In the genomic region with DNA sequence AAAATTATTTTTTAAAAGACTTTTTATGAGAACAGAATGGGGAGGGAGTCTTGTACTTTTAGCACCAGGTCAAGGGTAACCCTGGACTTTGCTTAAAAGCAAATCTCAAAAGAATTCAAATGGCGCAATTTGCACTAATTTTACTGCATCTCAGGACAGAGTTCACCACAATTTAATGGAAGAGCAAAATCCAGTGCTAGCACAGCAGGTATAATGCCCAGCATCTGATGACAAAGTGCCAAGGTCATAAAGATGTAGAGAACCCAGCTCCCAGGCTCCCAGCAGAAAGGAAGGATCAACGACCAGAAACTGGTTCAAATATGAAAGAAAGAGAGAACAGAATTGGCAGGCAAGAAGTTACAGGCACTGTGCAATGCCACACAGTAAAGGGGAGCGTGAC, we compare ENCODE assay signal across 28 mouse cellular contexts. TPM values are rescaled to one million over a fixed set of nuclear protein-coding genes. Genes with fewer than 3 reads are reported as not detected.
DNase-seq lines count a peak whose midpoint lies in the region; ATAC-seq and TF ChIP-seq lines count a peak whose summit lies in the region.
"Had no signal": no experiment of that assay in that cellular context is flagged by ENCODE, and none has a peak within 500 bp of the region (broad histone marks: within the 10 kb centered on the region; RNA-seq: fewer than 3 reads in every experiment).

No protein-coding gene starts in this region.

- no peak overlapping the region for H3K9ac ChIP-seq in heart, embryonic 11.5 days (ENCODE audit: low read depth, low read length)
- H3K9ac ChIP-seq in intestine, embryonic 16.5 days (ENCODE audit: low read depth, low read length), result no peak overlapping the region
- no peak overlapping the region for H3K9ac ChIP-seq in intestine, embryonic 15.5 days
- H3K9ac ChIP-seq: embryonic facial prominence, embryonic 15.5 days; forebrain, embryonic 15.5 days; limb, embryonic 12.5 days; liver, postnatal 0 days; midbrain, embryonic 12.5 days; neural tube, embryonic 15.5 days had no signal

- no peaks in the 10 kb centered on the region for H3K27me3 ChIP-seq in heart, embryonic 11.5 days (ENCODE audit: control insufficient read depth, insufficient read depth, low read length)
- no peaks in the 10 kb centered on the region for H3K27me3 ChIP-seq in intestine, embryonic 16.5 days (replicated peaks; ENCODE audit: control insufficient read depth, insufficient read depth, low read length)
- no peaks in the 10 kb centered on the region for H3K27me3 ChIP-seq in intestine, embryonic 15.5 days (replicated peaks)
- H3K27me3 ChIP-seq: CH12.LX; embryonic facial prominence, embryonic 15.5 days; forebrain, embryonic 15.5 days; limb, embryonic 12.5 days; midbrain, embryonic 12.5 days; neural tube, embryonic 15.5 days; Patski had no signal

- no peak overlapping the region for H3K4me2 ChIP-seq in heart, embryonic 11.5 days
- H3K4me2 ChIP-seq in intestine, embryonic 16.5 days (ENCODE audit: low read depth, low read length), result no peak overlapping the region
- no peak overlapping the region for H3K4me2 ChIP-seq in intestine, embryonic 15.5 days (replicated peaks)
- H3K4me2 ChIP-seq: embryonic facial prominence, embryonic 15.5 days; forebrain, embryonic 15.5 days; limb, embryonic 12.5 days; liver, embryonic 11.5 days; midbrain, embryonic 12.5 days; neural tube, embryonic 15.5 days had no signal

- H3K27ac ChIP-seq in heart, embryonic 11.5 days (ENCODE audit: low read depth, low read length), result peak overlapping the region; percentile 90
- H3K27ac ChIP-seq in intestine, embryonic 16.5 days (ENCODE audit: low read length), result no peak overlapping the region
- no peak overlapping the region for H3K27ac ChIP-seq in intestine, embryonic 15.5 days
- peak overlapping the region; percentile 9; the same call in 1 of the 2 replicates for H3K27ac ChIP-seq in embryonic fibroblast, embryonic 13.5 days (ENCODE audit: insufficient read depth, low read length)
- H3K27ac ChIP-seq: embryonic facial prominence, embryonic 15.5 days; forebrain, embryonic 15.5 days; hindbrain, postnatal 0 days; limb, embryonic 12.5 days; midbrain, embryonic 12.5 days; neural tube, embryonic 15.5 days had no signal

- ATAC-seq in heart, embryonic 11.5 days (replicated peaks; ENCODE audit: insufficient number of reproducible peaks, low FRiP score, low TSS enrichment), result 0 out of 2 replicates have a peak, but pooled peaks have one; percentile 31
- ATAC-seq in intestine, embryonic 16.5 days, result 0 out of 2 replicates have a peak, but pooled peaks have one; percentile 26
- ATAC-seq in intestine, embryonic 15.5 days, result no peak
- ATAC-seq: forebrain, embryonic 15.5 days; hindbrain, postnatal 0 days; liver, postnatal 0 days; Patski had no signal

- no peak overlapping the region for H3K4me3 ChIP-seq in heart, embryonic 11.5 days (ENCODE audit: low read depth, low read length)
- H3K4me3 ChIP-seq in intestine, embryonic 16.5 days (ENCODE audit: low read length), result no peak overlapping the region
- no peak overlapping the region for H3K4me3 ChIP-seq in intestine, embryonic 15.5 days (replicated peaks)
- H3K4me3 ChIP-seq in embryonic fibroblast, embryonic 13.5 days (ENCODE audit: insufficient read depth, low read length), result no peak overlapping the region
- H3K4me3 ChIP-seq: embryonic facial prominence, embryonic 15.5 days; forebrain, embryonic 15.5 days; limb, embryonic 12.5 days; midbrain, embryonic 12.5 days; neural tube, embryonic 15.5 days had no signal

- 71% methylated on average over 3 of the region's 3 CpGs for WGBS in heart, embryonic 11.5 days (ENCODE audit: insufficient replicate concordance)
- WGBS in intestine, embryonic 16.5 days, result 85% methylated on average over 3 of the region's 3 CpGs
- 72% methylated on average over 3 of the region's 3 CpGs for WGBS in intestine, embryonic 15.5 days

- H3K4me1 ChIP-seq in heart, embryonic 11.5 days (ENCODE audit: control insufficient read depth, insufficient read depth, low read length), result peaks cover 18% of the 10 kb centered on the region; the same call in 1 of the 2 replicates
- 0 out of 2 replicates have a peak, but pooled peaks cover 2% of the 10 kb centered on the region for H3K4me1 ChIP-seq in intestine, embryonic 16.5 days (ENCODE audit: control insufficient read depth, insufficient read depth, low read length)
- no peaks in the 10 kb centered on the region for H3K4me1 ChIP-seq in intestine, embryonic 15.5 days (replicated peaks)
- H3K4me1 ChIP-seq in embryonic fibroblast, embryonic 13.5 days (ENCODE audit: control insufficient read depth, insufficient read depth, low read length), result peaks cover 4% of the 10 kb centered on the region; the same call in 1 of the 2 replicates
- H3K4me1 ChIP-seq: embryonic facial prominence, embryonic 15.5 days; forebrain, embryonic 15.5 days; limb, embryonic 12.5 days; midbrain, embryonic 12.5 days; neural tube, embryonic 15.5 days had no signal

- TF ChIP-seq POLR2A in embryonic fibroblast, embryonic 13.5 days (IDR thresholded peaks at IDR 0.05; ENCODE audit: low read depth, low read length), result no peak

- TF ChIP-seq CTCF in embryonic fibroblast, embryonic 13.5 days (IDR thresholded peaks at IDR 0.05; ENCODE audit: borderline replicate concordance, insufficient read depth, low read length), result no peak

- peaks cover 5% of the 10 kb centered on the region; the same call in 1 of the 2 replicates for H3K36me3 ChIP-seq in heart, embryonic 11.5 days (ENCODE audit: control insufficient read depth, insufficient read depth, low read length)
- H3K36me3 ChIP-seq in intestine, embryonic 16.5 days (ENCODE audit: control insufficient read depth, insufficient read depth, low read length), result peaks cover 5% of the 10 kb centered on the region; the same call in 1 of the 2 replicates
- peaks cover 4% of the 10 kb centered on the region; the same call in 1 of the 2 replicates for H3K36me3 ChIP-seq in intestine, embryonic 15.5 days

- DNase-seq in heart, adult 9 months (ENCODE audit: low spot score in 2 of 2), result no peak
- DNase-seq in adipocyte (ENCODE audit: low spot score), result peak; percentile 61
- no peak for DNase-seq in cerebellum, adult 18-20 months
- DNase-seq: adrenal gland, adult 8-10 months; B cell, adult 2 months; cerebellum, adult 9-11 months; gastrocnemius, postnatal 10 days; kidney, postnatal 4 days; liver, postnatal 0 days; lung, postnatal 10 days; right cerebral cortex, adult 18-20 months; right cerebral cortex, postnatal 4 days; thymus, adult 18-20 months; thymus, postnatal 36 days had no signal

- no peaks in the 10 kb centered on the region for H3K9me3 ChIP-seq in heart, embryonic 11.5 days (replicated peaks; ENCODE audit: control insufficient read depth, low read length)
- H3K9me3 ChIP-seq in intestine, embryonic 16.5 days (ENCODE audit: control insufficient read depth, low read length), result no peaks in the 10 kb centered on the region
- H3K9me3 ChIP-seq in intestine, embryonic 15.5 days, result no peaks in the 10 kb centered on the region
- H3K9me3 ChIP-seq: embryonic facial prominence, embryonic 15.5 days; forebrain, embryonic 15.5 days; G1E; limb, embryonic 12.5 days; midbrain, embryonic 12.5 days; neural tube, embryonic 15.5 days had no signal

RNA-seq across cellular contexts. Expression of a gene that starts 43.0 kb away (rescaled TPM):
- 16.9 and 18.7 TPM in 2 replicates for polyA plus RNA-seq in heart, embryonic 11.5 days (2014; fragmentation: Nextera tagmentation; extraction: Ambion mirVana)
- 9.6 and 12.1 TPM in 2 replicates for polyA plus RNA-seq in intestine, embryonic 16.5 days (2015; fragmentation: Nextera tagmentation; extraction: Ambion mirVana)
- 10.0 and 10.7 TPM in 2 replicates for polyA plus RNA-seq in intestine, embryonic 15.5 days (2015; fragmentation: Nextera tagmentation; extraction: Ambion mirVana)
- 28.5 and 31.0 TPM in 2 replicates for polyA plus RNA-seq in embryonic fibroblast, embryonic 13.5 days (2011; ENCODE audit: insufficient read length, low read depth, missing spikeins)

RNA-seq across cellular contexts. Expression of a gene that starts 43.2 kb away (rescaled TPM):
- 31.8 and 32.5 TPM in 2 replicates for polyA plus RNA-seq in heart, embryonic 11.5 days (2014; fragmentation: Nextera tagmentation; extraction: Ambion mirVana)
- polyA plus RNA-seq in intestine, embryonic 16.5 days (2015; fragmentation: Nextera tagmentation; extraction: Ambion mirVana), result 47.1 and 50.4 TPM in 2 replicates
- polyA plus RNA-seq in intestine, embryonic 15.5 days (2015; fragmentation: Nextera tagmentation; extraction: Ambion mirVana), result 50.1 and 51.8 TPM in 2 replicates
- 34.6 and 43.3 TPM in 2 replicates for polyA plus RNA-seq in embryonic fibroblast, embryonic 13.5 days (2011; ENCODE audit: insufficient read length, low read depth, missing spikeins)

RNA-seq across cellular contexts. Expression of a gene that starts 55.1 kb away (rescaled TPM):
- 12.5 and 14.2 TPM in 2 replicates for polyA plus RNA-seq in heart, embryonic 11.5 days (2014; fragmentation: Nextera tagmentation; extraction: Ambion mirVana)
- polyA plus RNA-seq in intestine, embryonic 16.5 days (2015; fragmentation: Nextera tagmentation; extraction: Ambion mirVana), result 4.7 and 5.3 TPM in 2 replicates
- 5.3 and 5.4 TPM in 2 replicates for polyA plus RNA-seq in intestine, embryonic 15.5 days (2015; fragmentation: Nextera tagmentation; extraction: Ambion mirVana)
- polyA plus RNA-seq in embryonic fibroblast, embryonic 13.5 days (2011; ENCODE audit: insufficient read length, low read depth, missing spikeins), result 26.6 and 29.2 TPM in 2 replicates

Comparison
In these comparisons a context has a peak if more than half of its experiments do, and no peak if none do; other contexts are left out.
1. H3K27ac ChIP-seq: peak in heart, embryonic 11.5 days (single experiment) and embryonic fibroblast, embryonic 13.5 days (single experiment); none in intestine, embryonic 16.5 days (single experiment) and intestine, embryonic 15.5 days (single experiment).